Mouse (Mus musculus) forebrain, embryonic 13.5 days (tissue): ENCODE data around the gene Ier5l. TPM values are rescaled to one million over a fixed set of nuclear protein-coding genes. Genes with fewer than 3 reads are reported as not detected.
A peak's percentile ranks its signal among the peaks of the same experiment; 100 is the strongest.

Source experiments
- ATAC-seq: fragments of 200-750 bp; cut with Nextera tagmentation; 2 replicates; pipeline ENCODE4 v1.8.0; 2017
- H3K27ac ChIP-seq: fragments of 300-500 bp; sonication (generic); 2 replicates; pipeline ENCODE4 v1.5.1; 2015; ENCODE audit warnings: inconsistent platforms, mild to moderate bottlenecking, moderate library complexity
- H3K27me3 ChIP-seq: fragments of 300-500 bp; sonication (generic); 2 replicates; pipeline ENCODE4 v1.6.1; 2015; ENCODE audit warnings: mild to moderate bottlenecking, inconsistent platforms
- H3K36me3 ChIP-seq: fragments of 300-500 bp; sonication (generic); 2 replicates; pipeline ENCODE4 v1.6.1; 2015; ENCODE audit warnings: mild to moderate bottlenecking, inconsistent platforms; ENCODE audit not compliant: poor library complexity, severe bottlenecking
- H3K4me1 ChIP-seq: fragments of 300-500 bp; sonication (generic); 2 replicates; pipeline ENCODE4 v1.6.1; 2015; ENCODE audit warnings: inconsistent platforms
- H3K4me2 ChIP-seq: fragments of 300-500 bp; sonication (generic); 2 replicates; pipeline ENCODE4 v1.6.1; 2015; ENCODE audit warnings: inconsistent platforms, mild to moderate bottlenecking, moderate library complexity
- H3K4me3 ChIP-seq: fragments of 300-500 bp; sonication (generic); 2 replicates; pipeline ENCODE4 v1.5.1; 2015; ENCODE audit warnings: mild to moderate bottlenecking, inconsistent platforms
- H3K9ac ChIP-seq: fragments of 300-500 bp; sonication (generic); 2 replicates; pipeline ENCODE4 v1.6.1; 2015; ENCODE audit warnings: mild to moderate bottlenecking, inconsistent platforms
- H3K9me3 ChIP-seq: fragments of 300-500 bp; sonication (generic); replicated peaks from 2 replicates; pipeline ENCODE4 v1.6.1; 2016; ENCODE audit warnings: inconsistent platforms
- WGBS: fragments of 180-500 bp; shearing (Covaris S2); methylation state at CpG from one replicate; pipeline ENCODE4 v1.1.7; 2015; 5-methylcytosine and 5-hydroxymethylcytosine counted together
- polyA plus RNA-seq: library from polyadenylated mRNA; unstranded; fragments of >200 nt; fragmentation: Nextera tagmentation; extraction: Ambion mirVana; gene quantifications from 2 replicates; pipeline ENCODE4 v1.2.1, GENCODE M21; 2015

Gene Ier5l
- polyA plus RNA-seq, 1 experiment from 2014 or later, result 1.7 TPM

DNA sequence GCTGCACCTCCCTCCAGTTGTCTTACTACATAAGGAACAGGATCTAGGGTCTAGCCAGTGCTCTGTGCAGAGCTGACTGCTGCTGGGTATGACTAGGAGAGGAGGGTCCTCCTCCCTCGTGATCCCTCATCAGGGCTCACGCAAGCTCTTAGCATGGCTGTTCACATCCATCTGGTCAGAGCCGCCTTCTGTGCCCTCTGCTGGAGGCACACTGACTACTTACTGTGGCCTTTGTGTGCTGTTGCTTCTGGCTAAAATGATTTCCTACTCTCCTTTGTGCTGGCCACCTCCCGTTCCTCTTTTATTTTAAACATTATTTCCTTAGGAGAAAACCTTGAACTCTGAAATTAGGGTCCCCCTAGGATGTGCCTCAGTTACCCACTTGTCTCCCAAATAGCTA lies 37.2 kb downstream of the Ier5l start:
- Histone ChIP-seq H3K4me3 (no peak overlapping the region), H3K4me2 (no peak overlapping the region), H3K9me3 (no peaks in the 10 kb centered on the region), H3K27ac (no peak overlapping the region), H3K27me3 (no peaks in the 10 kb centered on the region), H3K4me1 (peaks cover 24% of the 10 kb centered on the region), H3K36me3 (peaks cover 73% of the 10 kb centered on the region), H3K9ac (no peak overlapping the region)
- no peak for ATAC-seq
- WGBS, result 87% methylated on average over 4 of the region's 4 CpGs

- H3K27ac ChIP-seq, result no peak overlapping the region
- peaks cover 18% of the 10 kb centered on the region for H3K4me1 ChIP-seq
- 81% methylated on average over 5 of the region's 5 CpGs for WGBS
- H3K4me3 ChIP-seq, result no peak overlapping the region
- H3K36me3 ChIP-seq, result peaks cover 79% of the 10 kb centered on the region
- no peaks in the 10 kb centered on the region for H3K27me3 ChIP-seq
- no peak overlapping the region for H3K9ac ChIP-seq
- no peaks in the 10 kb centered on the region for H3K9me3 ChIP-seq
- peak; percentile 14; the same call in 1 of the 2 replicates for ATAC-seq
- H3K4me2 ChIP-seq, result no peak overlapping the region
These were observed 37.9 kb downstream of the Ier5l start for GRCm38 (mm10) chr2:30436156-30436545.

DNA sequence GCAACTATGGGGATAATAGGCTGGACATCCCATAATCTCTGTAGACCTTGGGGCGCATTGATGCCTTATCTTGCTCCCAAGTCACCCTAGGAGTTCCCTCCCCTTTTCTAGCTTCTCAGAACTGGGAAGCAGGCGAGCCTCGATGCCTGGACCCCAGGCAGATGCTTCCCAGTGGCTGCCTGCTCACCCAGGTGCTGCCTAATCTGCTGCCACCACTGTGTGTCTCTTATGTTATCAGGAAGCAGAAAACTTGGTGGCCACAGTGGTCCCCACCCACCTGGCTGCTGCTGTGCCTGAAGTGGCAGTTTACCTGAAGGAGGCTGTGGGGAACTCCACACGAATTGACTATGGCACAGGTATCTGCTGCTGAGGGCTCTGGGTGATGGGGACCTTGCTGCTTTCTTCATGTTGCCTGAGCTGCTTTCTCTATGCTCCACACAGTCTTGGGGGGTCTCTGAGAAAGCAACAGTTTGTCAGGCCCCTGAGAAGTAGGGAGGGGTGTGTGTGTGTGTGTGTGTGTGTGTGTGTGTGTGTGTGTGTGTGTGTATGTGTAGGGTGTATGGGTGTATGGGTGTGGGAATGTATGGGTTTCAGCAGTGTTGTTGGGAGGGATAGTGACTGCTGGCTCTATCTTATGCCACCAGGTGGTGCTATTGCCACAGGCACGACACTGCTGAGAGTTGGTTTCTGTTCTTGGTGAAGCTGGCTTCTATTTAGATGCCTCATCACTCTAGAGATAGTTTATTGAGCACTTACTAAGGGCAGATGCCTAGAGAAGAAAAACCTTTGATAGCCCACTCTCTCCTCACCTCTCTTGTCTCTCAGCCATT lies 38.5 kb downstream of the Ier5l start:
- no peak overlapping the region for H3K4me3 ChIP-seq
- H3K9ac ChIP-seq, result no peak overlapping the region
- no peaks in the 10 kb centered on the region for H3K27me3 ChIP-seq
- H3K27ac ChIP-seq, result no peak overlapping the region
- H3K36me3 ChIP-seq, result peaks cover 86% of the 10 kb centered on the region
- no peaks in the 10 kb centered on the region for H3K9me3 ChIP-seq
- ATAC-seq, result peak; percentile 77
- H3K4me1 ChIP-seq, result peaks cover 12% of the 10 kb centered on the region
- no peak overlapping the region for H3K4me2 ChIP-seq
- 60% methylated on average over 5 of the region's 5 CpGs for WGBS

DNA sequence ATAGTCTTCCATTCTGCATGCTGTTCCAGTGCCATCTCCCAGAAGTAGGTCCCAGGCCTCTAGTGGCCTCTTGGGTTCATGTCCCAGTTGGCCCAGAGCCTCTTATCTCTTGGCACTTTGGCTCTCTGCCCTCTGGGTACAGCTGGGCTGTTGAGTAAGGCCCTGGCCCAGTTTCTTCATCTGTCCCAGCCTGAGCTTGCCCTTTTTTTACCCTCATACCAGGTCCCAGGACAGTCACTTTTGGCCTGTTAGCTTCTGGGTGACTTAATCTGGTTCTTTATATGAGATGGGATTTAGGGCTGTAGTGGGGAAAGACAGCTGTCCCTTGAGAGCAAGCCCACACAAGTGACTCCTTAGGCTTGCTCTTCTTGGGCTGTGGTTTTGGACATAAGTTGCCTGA lies 44.9 kb downstream of the Ier5l start:
- Histone ChIP-seq H3K4me1 (no peaks in the 10 kb centered on the region), H3K4me3 (no peak overlapping the region), H3K4me2 (no peak overlapping the region), H3K9me3 (no peaks in the 10 kb centered on the region), H3K27ac (no peak overlapping the region), H3K36me3 (peaks cover 79% of the 10 kb centered on the region), H3K27me3 (no peaks in the 10 kb centered on the region), H3K9ac (no peak overlapping the region)
- ATAC-seq, result no peak

Other genes with a start within 250 kb of the Ier5l start
- gene Lrrc8a, start 236.5 kb downstream of the Ier5l start, polyA plus RNA-seq, result 57.9 and 58.3 TPM in 2 replicates
- gene Gm28035, start 233.7 kb downstream of the Ier5l start, polyA plus RNA-seq, result 0.21 and 0.36 TPM in 2 replicates
- 5.3 and 6.8 TPM in 2 replicates for gene Phyhd1, start 208.0 kb downstream of the Ier5l start, polyA plus RNA-seq
- not detected in 2 replicates for gene Gm28038, start 193.2 kb downstream of the Ier5l start, polyA plus RNA-seq
- gene Dolk, start 187.9 kb downstream of the Ier5l start, polyA plus RNA-seq, result 28.0 and 30.6 TPM in 2 replicates
- gene Nup188, start 187.8 kb downstream of the Ier5l start, polyA plus RNA-seq, result 24.9 and 32.7 TPM in 2 replicates
- gene Sh3glb2, start 114.9 kb downstream of the Ier5l start, polyA plus RNA-seq, result 100 and 126 TPM in 2 replicates
- gene Miga2, start 110.0 kb downstream of the Ier5l start, polyA plus RNA-seq, result 22.4 and 23.5 TPM in 2 replicates
- gene Dolpp1, start 82.0 kb downstream of the Ier5l start, polyA plus RNA-seq, result 53.0 and 56.7 TPM in 2 replicates
- 16.3 and 21.0 TPM in 2 replicates for gene Crat, start 58.4 kb downstream of the Ier5l start, polyA plus RNA-seq
- gene Ptpa, start 58.2 kb downstream of the Ier5l start, polyA plus RNA-seq, result 126 and 141 TPM in 2 replicates
- gene Cstad, start 120.8 kb upstream of the Ier5l start, polyA plus RNA-seq, result 0.49 and 1.1 TPM in 2 replicates